Mouse (Mus musculus) cortical plate, adult 2 months (tissue): Measurements from ENCODE around the gene Tssc4.

Source experiments
- CTCF ChIP-seq: fragments of 200-500 bp; IDR thresholded peaks from 2 replicates; pipeline ENCODE4 v1.5.1; 2011; ENCODE audit warnings: mild to moderate bottlenecking, control low read depth, low read length; ENCODE audit not compliant: insufficient read depth; ENCODE audit errors: extremely low read depth
- POLR2A ChIP-seq: fragments of 200-500 bp; IDR thresholded peaks from 2 replicates; pipeline ENCODE4 v1.6.1; 2011; ENCODE audit warnings: mild to moderate bottlenecking, low read length, control low read depth; ENCODE audit not compliant: insufficient read depth; ENCODE audit errors: extremely low read depth

GRCm38 (mm10) chr7:143055499-143056186 lies 13.4 kb upstream of the Tssc4 start:
- no peak for TF ChIP-seq CTCF
- no peak for TF ChIP-seq POLR2A
